Mouse (Mus musculus) R1 (cell line): ENCODE results near the gene Wdr74.

Source experiments
- DNase-seq: peaks from one replicate; pipeline ENCODE4 v3.0.0-alpha.2; 2018; ENCODE audit warnings: low read depth, low spot score

Gene Wdr74

DNA sequence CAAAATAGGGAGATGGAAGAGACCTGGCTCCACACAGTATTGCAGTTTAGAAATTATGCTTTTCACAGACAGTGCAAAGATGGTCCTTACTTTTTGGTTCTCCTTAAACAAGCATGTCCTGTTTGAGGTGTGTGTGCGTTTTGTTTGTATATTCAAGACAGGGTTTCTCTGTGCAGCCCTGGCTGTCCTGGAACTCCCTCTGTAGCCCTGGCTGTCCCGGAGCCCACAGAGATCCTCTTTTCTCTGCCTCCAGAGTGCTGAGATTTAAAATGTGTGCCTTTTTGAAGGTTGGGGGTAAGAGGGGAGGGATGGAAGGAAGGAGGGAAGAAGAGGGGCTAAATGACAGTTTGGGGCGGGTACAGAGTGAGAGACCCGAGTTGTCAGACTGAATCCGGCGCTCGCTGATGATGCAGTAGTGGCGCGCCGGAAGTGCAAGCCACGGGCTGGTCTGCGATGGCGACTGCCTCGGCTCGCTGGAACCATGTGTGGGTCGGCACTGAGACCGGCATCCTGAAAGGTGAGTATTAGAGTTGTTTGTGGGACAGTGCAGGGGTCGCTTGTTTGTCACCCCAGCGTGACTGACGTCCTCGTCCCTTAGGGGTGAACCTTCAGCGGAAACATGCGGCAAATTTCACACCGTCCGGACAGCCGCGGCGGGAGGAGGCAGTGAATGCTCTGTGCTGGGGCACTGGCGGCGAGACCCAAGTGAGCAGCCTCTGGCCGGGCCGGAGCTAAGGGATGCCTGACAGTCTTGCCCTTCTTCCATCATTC is at the start of gene Wdr74:
Gene Wdr74 (plus strand): TSS at position 439 of the 771 bp plus-strand sequence.
- DNase-seq, result peak; percentile 93

DNA sequence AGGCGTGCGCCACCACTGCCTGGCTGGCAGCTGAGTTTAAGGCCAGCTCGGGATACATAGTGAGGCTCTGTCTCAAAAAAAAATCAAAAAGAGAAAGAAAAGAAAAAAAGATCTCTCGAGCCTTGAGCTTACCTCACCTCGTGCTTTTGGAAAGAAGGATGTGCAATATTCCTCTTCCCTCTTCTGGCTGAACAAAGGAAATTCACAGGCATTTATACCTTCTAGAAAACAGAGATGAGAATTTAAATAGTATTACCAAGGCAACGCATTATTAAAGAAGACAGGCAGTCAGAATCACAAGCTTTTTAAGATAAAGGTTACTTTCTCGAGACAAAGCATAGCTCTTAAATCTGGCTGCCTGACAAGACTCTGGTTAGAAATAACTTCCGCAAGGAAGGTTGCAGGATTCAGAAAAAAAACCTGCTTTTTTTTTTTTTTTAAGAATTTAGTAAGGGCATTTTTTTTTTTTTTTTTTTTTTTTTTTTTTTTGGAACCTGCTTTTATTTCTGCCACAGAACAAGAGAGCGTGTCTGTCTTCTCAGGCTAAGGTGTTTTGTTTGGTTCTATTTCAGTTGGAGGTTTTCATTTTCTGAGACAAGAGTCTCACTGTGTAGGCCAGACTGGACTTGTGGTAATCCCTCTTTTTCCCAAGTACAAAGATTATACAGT is 43.6 kb upstream of the Wdr74 start:
- no peak for DNase-seq

DNA sequence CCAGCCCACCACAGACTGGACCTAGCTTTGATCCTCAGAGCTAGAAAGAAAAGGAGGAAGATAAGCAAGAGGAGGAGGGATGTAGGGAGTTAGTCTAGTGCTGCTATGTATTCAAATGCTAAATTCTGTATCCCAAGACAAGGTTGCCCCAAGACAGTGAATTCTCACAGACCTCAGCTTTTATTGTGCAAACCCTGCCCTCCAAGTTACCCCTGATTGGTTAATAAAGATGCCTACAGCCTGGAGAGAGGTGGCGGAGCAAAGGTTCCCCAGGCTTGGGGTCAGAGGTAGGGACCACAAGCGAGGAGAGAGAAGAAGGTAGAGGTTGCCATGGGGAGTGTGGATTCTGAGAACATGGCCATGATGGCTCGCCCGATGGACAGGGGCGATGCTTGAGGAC is 42.9 kb upstream of the Wdr74 start:
- peak; percentile 70 for DNase-seq

DNA sequence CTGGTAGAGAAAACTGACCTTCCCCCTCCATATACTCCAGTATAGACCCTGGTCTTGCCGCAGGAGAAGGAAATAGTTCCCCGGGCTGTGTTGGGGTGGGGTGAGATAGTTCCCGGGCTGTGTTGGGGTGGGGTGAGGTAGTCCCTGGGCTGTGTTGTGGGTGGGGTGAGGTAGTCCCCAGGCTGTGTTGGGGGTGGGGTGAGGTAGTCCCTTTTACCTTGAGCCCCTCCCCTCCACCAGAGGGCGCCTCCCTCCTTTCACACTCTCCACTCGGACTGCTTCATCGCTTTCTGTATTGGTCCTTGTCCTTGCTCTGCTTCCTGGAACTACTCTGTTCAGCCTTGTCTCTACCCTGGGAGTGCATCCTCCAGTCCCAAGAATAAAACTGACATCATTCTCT is 40.3 kb upstream of the Wdr74 start:
- DNase-seq, result peak; percentile 85

GRCm38 (mm10) chr19:8699652-8700051 is 36.0 kb upstream of the Wdr74 start:
- peak; percentile 70 for DNase-seq

GRCm38 (mm10) chr19:8702458-8702857 is 33.2 kb upstream of the Wdr74 start:
- peak; percentile 72 for DNase-seq

GRCm38 (mm10) chr19:8703571-8703970 is 32.1 kb upstream of the Wdr74 start:
- peak; percentile 82 for DNase-seq

- DNase-seq, result no peak
Observed at GRCm38 (mm10) chr19:8705026-8705708, 30.5 kb upstream of the Wdr74 start.

GRCm38 (mm10) chr19:8706132-8706667 is 29.4 kb upstream of the Wdr74 start:
- DNase-seq, result no peak

DNA sequence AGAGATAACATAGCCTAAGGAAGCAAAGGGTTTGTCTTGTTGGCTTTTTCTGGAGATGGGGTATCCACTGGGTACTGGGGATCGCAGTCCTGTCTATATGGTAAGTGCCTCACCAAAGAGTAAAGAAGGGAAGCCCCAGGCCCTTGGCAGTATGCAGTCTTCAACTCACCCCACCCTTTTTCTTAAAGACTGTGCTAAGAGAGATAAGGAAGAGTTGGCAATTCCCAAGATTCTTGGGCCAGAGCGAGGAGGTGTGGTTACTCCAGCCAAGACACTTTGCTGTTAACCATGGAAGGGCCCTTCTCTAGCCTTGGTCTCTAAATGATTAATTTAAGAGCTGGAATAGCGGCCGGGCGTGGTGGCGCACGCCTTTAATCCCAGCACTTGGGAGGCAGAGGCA is 28.7 kb upstream of the Wdr74 start:
- DNase-seq, result peak; percentile 42

GRCm38 (mm10) chr19:8708954-8709353 is 26.7 kb upstream of the Wdr74 start:
- no peak for DNase-seq

- DNase-seq, result no peak
Observed at GRCm38 (mm10) chr19:8710057-8710456, 25.6 kb upstream of the Wdr74 start.

GRCm38 (mm10) chr19:8711506-8711905 is 24.1 kb upstream of the Wdr74 start:
- no peak for DNase-seq

DNA sequence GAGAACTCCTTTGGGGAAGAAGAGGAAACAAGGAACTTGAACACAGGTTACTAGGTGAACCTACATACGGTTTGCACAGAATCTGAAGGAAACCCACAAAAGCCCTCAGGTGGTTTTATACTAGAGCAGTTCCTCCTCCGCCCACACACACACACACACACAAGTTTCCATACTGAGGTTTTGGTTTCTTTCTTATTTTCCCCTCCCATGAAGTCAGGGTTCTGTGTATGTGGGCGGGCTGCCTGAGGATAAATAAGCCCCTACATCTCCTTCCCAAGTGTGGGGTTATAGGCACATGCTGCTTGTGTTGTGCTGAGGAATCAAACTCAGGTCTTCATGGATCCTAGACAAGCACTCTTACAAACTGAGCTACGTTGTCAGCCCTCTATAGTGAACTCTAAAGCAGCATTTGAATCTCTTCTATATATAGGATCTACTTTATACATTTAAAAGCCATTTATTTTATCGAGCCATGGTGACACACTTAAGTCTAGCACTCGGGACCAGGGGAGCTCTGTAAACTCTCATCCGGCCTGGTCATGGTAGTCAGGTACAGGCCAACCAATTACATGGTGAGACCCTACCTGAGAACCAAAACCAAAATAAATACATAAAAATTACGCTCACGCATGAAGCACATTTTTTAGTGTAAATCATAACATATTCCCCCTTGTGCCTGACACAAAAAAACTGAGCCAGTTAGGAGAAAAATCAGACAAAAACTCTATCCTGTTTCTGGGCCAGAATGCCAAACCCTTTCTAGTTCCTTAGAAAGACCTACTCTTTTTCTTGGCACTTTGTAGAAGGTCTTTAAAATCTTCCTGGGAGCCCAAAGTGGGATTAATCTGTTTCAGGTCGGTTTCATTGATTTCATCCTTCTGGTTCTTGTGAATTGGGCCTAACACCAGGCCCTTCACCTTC is 23.4 kb upstream of the Wdr74 start:
- DNase-seq, result peak; percentile 30

GRCm38 (mm10) chr19:8712870-8713305 is 22.7 kb upstream of the Wdr74 start:
- peak; percentile 99 for DNase-seq

DNA sequence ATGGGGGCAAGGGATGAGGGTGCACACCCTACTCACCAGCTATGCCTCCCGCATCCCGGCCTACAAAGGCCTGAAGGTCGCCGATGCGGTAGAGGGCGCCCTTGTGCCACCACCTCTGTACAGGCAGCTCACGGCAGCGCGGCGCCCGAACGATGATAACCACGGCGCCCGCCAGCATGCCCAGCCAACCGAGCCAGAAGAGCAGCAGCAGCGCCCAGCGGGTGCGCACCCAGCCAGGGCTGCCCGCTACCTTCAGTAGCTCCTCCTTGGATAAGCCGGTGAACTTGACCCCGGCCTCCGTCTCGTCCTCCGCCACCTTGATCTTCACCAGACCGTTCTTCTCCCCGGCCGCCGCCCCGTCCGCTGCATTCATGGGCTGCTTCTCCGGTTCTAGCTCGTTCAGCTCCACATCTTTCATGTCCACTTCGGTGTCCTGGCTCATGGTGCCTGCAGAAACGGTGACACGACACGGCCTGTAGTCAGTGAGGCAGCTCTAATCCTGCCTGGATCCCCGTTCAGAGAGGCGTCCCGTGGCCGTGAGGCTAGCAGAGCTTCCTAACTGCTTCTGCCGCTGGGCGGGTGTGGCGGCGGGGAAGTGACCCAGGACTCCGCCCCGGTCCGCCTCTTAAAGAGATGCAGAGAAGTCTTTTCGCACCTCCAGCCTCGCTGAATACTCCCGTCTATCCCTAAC is 22.2 kb upstream of the Wdr74 start:
- DNase-seq, result peak; percentile 92

GRCm38 (mm10) chr19:8713997-8714652 is 21.5 kb upstream of the Wdr74 start:
- no peak for DNase-seq

DNA sequence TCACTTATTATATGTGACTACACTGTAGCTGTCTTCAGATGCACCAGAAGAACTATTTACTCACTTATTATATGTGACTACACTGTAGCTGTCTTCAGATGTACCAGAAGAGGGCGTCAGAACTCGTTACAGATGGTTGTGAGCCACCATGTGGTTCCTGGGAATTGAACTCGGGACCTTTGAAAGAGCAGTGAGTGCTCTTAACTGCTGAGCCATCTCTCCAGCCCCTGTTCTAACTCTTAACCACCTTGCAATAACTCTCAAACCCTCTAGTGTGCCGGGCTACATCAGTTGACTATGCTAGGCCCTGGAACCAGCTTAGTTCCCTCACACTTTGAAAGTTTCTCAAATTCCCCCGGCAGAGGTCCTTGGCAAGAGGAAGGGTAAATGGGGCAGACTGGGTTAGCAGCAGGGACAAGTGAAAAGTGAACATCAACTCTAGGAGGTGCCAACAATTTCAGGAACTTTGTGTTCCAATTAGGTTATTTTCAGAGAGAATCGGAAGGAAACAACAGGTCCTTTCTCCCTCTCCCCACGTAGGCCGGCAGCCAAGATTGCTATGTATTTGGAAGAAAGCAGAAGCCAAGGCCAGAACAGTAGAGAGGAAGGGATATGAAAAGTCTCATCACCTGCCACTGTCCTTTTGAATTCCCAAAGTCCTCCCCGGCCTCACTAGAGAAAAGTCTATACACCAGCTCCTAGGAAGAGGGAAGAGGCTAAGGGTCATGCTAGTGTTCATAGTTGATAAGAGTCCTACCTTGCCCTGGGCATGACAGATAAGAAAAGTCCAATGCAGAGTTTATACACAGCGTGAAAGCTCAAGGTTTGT is 20.8 kb upstream of the Wdr74 start:
- peak; percentile 62 for DNase-seq
